Mouse (Mus musculus): ENCODE data around the gene Dlk1.
"Not testable (repeated sequence)": the region's sequence is repeated elsewhere in the genome, so short reads cannot be mapped to it uniquely, and the experiment has no call there.

Gene Dlk1

DNA sequence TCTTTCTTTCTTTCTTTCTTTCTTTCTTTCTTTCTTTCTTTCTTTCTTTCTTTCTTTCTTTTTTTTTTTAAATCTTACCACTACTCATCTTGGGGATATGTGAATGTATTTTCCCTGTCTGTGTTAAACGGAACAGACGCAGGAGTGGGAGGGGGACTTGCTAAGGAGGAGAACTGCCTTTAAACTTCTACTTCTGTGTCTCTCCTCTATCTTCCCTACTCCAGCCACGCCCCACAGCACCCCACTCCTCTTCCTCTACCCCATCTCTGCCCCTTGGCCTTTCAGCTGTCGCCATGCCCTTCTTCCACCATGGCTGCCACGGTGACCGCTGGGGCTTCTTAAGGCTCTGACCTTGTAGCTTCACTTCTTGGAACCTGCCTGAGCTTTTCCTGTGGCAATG is 14.2 kb upstream of the Dlk1 start:
- DNase-seq (ENCODE audit: extremely low spot score, low read depth, low spot score), result no peak

DNA sequence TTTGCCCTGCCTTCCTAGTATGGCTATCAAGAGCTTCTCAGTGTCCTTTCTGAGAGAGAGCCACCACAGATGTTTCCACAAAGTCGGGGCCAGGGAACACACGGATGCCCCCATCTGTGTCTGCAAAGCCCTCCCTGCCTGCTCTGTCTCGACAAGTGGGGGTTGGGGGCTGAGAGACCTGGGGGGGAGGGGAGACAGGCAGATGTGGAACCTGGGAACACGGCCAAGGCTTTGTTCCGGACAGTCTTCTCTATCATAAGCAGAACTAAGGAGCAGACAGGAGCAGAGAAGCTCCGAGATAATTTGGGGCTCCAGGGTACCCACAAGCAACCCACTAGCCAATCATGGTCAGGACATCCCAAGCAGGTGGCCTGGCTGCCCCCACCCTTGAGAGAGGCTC is 12.6 kb upstream of the Dlk1 start:
- DNase-seq (ENCODE audit: extremely low spot score, low read depth, low spot score), result no peak

DNA sequence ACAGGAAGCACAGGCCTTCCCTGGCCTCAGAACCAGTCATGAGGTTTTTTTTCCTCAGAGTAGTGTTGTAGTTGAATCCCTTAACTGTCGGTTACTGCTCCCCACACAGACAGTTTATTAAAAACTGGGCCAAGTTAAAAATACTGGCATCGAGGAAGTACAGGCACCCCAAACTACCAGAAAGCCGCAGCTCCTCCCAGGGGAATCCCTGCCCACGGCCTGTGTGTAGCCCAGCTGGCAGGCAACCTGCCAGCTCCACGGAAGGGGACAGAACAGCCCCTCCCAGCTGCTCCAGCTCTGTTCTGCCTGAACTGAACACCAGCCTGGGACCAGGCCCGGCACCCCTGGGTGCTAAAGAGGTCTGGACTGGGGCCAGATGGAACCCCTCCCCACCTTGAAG is 11.3 kb upstream of the Dlk1 start:
- DNase-seq (ENCODE audit: extremely low spot score, low read depth, low spot score), result no peak

DNA sequence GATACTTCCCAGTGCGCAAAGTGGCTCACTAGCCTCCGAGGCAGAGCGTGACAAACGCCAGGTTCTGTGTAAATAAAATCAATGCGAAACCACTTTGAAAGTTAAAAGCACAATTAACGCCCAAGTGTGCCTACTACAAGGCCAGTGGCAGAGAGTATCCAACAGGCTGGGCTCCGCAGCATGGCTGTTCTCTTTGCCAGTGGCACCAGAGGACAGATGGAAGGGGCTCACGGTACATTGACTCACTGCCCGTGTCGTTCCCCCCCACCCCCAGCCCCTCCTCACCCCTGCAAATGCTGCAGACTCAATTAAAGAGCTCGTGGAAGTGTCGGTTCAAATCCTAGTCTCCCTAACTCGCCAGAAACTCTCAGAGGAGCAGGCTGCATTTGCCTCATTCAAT is 10.5 kb upstream of the Dlk1 start:
- DNase-seq (ENCODE audit: extremely low spot score, low read depth, low spot score), result no peak

DNA sequence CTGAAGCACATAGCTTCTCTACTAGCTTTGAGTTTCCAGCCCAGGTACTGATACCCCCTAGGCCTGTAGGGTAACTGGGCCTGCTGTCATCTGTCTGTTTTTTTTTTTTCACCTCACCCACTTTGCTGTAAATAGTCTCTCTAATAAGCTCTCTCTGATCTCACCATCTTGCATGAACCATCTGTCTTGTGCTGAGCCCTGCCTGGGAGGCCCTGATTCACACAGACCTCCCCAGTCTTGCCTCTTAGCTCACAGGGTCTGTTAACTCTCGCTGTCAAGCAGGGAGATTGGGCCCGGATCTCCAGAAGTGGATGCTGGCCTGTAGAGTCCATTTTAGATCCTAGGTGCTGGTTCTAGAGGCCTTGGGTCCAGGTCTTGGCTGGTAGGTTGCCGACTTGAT is 9.3 kb upstream of the Dlk1 start:
- no peak for DNase-seq (ENCODE audit: extremely low spot score, low read depth, low spot score)

DNA sequence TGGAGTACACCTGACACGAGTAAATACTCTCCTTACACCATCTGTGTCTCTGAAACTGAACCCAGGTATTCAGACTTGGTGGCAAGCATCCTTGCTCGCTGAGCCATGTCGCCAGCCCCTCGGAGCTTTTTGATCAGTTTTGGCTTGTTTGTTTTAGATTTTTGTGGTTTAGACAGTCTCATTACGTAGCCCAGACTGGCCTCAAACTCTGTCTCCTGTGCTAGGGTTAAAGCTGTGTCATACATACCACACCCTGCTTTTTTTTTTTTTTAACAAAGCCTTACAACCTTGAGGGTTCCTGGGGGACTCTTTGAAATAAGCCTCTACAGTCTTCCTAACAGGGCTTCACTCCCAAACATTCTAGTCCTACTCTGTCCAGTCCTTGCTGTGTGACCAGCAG is 7.6 kb upstream of the Dlk1 start:
- DNase-seq (ENCODE audit: extremely low spot score, low read depth, low spot score), result no peak

DNA sequence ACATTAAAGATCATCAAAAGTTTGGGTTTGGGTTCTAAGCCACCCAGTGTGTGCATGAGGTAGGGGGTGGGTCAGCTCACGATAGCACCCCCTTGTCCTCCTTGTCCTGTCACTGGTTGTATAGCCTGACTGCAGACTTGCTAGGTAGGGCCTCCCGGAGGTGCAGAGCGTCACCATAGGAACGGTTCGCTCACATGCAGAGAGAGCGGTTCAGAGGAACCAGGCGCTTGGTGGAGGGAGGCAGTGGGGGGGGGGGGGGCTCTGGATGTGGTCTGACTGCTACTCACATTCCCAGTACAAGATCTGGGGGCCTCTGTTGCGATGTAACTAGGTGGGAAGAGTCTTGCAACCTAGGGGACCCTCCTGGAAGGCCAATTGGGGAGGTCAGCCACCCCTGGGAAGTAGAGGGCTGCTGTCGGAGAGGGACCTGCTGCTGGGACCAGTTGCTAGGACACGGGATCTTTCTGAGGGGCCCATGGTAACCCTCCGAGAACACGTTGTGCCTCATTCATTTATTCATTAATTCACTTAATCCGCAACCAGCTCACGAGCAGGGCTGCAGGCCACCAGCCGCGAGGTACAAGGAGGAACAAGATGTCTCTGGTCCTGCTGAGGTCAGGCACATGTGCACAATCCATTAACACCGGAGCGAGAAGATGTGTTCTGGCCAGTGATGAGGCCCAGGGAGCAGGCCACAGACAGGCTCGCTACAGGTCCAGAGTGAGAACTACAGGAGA is 7.0 kb upstream of the Dlk1 start:
- DNase-seq (ENCODE audit: extremely low spot score, low read depth, low spot score), result no peak

DNA sequence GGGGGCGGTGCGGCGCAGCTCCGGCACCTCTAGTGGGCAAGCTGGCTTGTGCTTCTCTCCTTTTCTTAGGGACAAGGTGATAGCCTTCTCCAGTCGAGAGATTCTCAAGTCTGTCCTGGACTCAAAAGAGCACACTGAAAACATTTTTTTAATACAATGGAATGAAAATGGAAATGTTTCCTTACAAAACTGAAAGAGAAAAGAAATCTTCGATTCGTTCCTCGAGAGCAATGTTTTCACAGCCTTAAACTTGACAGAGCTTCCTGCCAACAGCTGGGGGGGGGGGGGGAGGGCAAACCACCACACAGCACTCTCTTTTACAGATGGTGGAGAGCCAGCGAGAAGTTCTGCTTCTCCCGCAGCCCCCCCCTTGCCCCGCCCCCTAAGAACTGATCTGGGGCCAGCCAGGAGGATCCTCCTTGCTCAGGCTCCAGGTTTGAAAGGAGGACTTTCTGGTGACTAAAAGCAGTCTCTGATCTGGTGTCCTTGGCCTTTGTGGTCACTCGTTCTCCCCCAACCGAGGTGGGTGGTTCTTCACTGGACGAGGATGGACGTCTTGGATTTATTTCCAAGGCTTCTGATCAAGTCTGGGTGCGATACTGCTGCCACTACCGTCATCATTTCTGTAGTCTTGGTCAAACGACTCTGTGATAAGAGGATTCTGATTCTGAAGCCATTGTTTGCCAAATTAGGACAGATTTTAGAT is 6.2 kb upstream of the Dlk1 start:
- DNase-seq (ENCODE audit: extremely low spot score, low read depth, low spot score), result no peak

DNA sequence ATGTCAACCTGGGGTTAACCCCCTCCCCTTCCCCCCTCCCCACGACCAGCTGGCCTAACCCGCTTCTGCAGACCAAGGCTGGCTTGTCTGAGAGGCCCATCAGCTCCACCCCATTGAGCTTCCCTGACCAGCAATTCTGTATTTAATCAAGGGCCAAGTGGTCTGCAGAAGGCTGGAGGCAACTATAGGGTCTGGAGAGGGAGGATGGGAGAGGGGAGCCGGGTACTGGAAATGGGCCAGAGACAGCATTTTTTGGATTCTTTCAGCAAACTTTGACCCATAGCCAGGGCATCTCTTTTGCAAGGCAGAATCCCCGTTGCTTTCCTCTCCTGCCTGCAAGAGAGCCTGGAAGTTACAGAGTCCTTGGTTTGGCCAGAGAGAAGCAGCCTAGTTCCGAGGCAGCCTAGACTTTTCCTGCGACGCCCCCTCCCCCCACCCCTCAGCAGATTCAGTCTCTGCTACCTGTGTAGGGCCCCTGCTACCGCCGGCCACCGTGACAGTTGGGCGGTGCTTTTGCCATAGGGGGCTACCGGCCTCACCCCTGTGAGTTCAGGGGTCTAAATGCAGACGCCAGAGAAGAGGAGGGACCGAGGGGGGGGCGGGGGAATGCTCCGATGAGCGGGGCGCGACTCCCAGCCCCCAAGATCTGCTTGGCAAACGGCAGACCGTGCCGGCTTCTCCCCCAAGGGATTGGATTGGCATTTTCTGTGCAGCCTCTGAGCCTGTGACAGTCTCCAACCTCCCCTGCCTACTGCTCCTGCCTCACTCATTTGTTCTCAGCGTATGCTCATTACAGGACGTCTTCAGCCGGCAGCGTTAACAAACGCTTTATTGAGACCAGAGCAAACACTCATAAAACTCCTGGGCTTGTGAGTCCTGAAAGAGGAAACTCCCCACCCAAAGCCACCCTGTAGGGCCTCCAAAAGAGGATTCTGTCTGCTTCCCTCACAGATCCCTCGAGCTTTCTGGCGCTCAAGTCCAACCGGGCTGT is 2.9 kb upstream of the Dlk1 start:
- no peak for DNase-seq (ENCODE audit: extremely low spot score, low read depth, low spot score)

DNA sequence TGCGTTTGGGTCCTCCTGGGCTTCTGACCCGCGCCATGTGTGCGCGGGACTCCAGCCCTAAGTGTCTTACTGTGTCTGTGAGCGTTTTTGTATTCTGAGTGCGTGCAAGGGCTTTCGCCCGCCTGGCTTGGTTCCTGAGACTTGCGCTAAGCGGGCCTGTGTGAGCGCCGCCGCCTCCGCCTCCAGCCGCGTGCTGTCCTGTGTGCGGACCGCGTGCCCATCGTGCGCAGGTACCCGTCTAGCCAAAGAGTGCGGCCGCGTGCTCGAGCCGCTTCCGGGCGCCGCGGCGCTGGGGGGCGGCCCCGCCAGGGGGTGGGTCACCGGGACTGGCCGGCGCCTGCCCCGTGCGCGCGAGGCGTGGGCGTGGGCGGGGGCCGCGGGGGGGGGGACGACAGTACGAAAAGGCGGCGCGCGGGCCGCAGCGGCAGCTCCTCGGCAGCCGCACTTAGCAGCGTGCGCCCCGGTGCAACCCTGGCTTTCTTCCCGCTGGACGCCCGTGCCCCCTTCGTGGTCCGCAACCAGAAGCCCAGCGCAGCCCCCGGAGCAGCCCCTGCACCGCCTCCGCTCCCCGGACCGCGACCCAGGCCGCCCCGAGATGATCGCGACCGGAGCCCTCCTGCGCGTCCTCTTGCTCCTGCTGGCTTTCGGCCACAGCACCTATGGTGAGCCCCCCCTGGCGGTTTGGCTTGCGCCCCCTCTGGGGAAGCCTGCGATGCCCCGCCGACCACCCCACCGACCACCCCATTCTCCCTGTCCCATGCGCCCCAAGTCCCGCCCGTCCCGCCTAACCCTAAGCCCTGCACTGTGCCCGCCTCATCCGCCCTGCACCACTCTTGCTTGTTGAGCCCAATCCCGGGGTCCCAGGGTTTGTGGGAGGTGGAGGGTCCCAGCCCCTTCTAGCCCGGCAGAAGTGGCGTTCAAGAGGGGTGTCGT is 708 bp downstream of the Dlk1 start:
- DNase-seq (ENCODE audit: extremely low spot score, low read depth, low spot score), result no peak

DNA sequence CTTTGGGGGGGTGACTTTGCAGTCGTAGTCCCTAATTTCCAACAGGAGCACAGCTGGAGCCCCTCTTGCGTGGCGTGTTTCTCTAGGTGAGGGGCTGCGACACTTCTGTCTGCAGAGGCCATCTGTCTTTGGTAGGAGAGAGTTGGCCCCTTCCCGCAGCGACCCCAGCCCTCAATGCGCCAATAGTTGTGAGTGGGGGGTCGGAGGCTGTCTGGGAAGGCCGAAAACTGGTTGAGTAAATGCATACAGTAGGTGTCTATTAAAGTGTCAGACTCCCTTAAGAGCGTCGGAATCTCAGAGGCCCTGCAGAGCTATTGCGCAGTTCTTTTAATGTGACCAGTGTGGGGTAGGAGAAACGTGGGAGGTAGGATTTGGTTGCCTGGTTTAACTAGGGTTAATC is 1.5 kb downstream of the Dlk1 start:
- DNase-seq (ENCODE audit: extremely low spot score, low read depth, low spot score), result no peak

DNA sequence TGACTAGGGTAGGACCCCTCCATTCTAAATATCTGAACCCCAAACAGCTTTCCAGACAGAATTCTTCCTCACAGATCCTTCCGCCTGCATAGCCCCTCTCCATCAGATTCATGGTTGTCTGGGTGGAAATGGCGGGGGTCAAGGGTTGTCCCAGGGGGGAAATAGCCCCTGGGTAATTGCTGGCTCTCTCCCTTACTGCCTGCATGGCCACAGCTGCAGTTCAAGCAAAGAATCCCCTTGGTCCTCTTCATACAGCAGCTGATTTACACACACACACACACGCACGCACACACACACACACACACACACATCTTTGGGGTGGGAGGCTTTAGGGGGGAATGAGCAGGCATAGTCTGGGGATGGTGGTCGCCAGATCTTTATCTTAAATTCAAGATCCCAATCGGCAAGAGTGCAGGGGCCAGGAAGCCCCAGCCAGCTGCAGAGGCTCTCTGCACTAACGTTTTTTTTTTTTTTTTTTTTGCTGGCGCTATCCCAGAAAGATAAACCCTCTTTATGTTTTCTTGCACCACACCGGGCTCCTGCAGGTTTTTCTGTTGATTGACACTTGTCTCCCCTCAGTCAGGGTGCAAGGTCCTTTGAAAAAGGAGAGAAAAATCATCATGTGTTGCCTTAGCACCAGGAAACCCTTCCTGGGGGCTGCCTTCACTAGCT is 4.0 kb downstream of the Dlk1 start:
- DNase-seq (ENCODE audit: extremely low spot score, low read depth, low spot score), result no peak

DNA sequence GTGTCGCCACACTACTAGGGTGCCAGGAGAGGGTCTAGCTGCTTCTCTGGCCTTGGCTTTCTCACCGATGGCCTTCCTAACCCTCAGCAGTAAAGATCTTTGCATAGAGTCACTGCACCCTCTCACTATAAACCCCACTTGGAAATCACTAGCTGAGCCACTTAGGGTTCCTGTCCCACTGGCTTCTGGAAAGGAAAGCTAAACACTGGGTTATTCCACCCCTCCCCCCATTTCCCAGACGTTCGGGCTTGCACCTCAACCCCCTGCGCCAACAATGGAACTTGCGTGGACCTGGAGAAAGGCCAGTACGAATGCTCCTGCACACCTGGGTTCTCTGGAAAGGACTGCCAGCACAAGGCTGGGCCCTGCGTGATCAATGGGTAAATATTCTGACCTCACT is 5.2 kb downstream of the Dlk1 start:
- no peak for DNase-seq (ENCODE audit: extremely low spot score, low read depth, low spot score)

DNA sequence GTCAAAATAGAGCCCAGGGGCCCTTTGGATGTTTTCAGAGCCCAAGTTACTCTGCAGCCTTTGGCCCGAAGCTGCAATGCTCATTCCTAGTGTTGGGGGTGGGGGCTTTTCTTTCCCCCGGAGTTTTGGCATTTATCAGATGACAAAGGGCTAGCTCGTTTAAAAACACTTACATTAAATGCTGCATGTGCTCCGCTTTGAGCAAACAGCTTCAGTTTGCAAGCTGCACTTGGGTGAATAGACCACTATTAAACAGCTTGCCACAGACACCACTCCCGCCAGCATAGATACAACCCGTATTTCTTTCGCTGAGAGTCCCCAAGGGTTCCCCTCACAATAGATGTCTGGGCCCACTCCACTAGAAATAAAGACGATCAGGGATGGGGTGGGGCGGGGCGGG is 6.3 kb downstream of the Dlk1 start:
- no peak for DNase-seq (ENCODE audit: extremely low spot score, low read depth, low spot score)

DNA sequence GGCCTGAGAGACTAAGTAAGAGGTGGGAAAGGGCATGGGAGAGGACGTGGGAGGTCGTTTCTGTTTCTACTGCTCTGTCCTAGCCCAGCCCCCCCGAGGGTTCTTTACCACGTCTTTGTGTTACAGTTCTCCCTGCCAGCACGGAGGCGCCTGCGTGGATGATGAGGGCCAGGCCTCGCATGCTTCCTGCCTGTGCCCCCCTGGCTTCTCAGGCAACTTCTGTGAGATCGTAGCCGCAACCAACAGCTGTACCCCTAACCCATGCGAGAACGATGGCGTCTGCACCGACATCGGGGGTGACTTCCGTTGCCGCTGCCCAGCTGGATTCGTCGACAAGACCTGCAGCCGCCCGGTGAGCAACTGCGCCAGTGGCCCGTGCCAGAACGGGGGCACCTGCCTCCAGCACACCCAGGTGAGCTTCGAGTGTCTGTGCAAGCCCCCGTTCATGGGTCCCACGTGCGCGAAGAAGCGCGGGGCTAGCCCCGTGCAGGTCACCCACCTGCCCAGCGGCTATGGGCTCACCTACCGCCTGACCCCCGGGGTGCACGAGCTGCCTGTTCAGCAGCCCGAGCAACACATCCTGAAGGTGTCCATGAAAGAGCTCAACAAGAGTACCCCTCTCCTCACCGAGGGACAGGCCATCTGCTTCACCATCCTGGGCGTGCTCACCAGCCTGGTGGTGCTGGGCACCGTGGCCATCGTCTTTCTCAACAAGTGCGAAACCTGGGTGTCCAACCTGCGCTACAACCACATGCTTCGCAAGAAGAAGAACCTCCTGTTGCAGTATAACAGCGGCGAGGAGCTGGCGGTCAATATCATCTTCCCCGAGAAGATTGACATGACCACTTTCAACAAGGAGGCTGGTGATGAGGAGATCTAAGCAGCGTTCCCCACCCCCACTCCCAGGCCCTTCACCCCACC is 7.1 kb downstream of the Dlk1 start:
- no peak for DNase-seq (ENCODE audit: extremely low spot score, low read depth, low spot score)

DNA sequence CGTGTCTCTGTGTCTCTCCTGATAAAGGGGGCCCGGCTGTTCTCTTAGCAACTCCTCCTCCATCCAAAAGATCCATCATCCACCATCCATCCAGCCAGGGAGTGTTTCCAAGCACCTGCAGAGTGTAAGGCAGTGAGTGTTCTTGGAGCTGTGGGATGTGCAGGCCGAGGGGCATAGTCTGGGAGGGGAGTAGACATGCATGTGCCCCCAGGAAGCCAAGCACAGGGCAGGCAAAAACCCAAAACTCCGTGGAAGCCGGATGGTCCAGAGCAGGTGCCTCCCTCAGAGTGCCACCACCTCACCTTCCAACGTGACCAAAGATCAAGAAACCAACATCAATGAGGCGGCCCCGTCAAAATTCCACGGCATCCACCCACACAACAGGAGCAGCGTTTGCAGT is 10.0 kb downstream of the Dlk1 start:
- no peak for DNase-seq (ENCODE audit: extremely low spot score, low read depth, low spot score)

DNA sequence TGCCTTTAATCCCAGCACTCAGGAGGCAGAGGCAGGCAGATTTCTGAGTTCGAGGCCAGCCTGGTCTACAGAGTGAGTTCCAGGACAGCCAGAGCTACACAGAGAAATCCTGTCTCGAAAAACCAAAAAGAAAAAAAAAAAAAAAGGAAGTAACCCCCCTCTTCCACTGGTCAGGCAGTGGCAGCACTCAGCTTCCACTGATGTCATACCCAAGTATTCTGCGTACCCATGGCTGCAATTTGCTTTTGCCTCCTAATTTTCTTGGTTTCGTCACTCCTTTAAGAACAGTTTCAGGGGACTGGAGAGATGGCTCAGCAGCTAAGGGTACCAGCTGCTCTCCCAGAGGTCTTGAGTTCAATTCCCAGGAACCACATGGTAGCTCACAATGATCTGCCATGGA is 14.8 kb downstream of the Dlk1 start:
- DNase-seq (ENCODE audit: extremely low spot score, low read depth, low spot score), result not testable (repeated sequence)

DNA sequence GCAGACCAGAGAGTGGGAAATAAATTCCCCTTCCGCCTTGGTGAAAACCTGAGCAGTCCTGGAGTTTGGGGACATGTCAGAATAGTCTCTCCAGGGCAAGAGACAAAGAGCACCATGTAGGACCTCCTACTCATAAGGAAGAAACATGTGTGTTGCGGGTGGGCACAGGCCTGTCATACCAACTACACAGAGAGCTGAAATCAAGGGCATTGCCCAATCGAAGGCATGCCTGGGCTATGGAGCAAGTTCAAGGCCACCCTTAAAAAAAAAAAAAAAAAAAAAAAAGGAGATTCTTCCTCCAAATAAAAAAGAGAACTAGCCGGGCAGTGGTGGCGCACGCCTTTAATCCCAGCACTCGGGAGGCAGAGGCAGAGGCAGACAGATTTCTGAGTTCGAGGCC is 17.2 kb downstream of the Dlk1 start:
- DNase-seq (ENCODE audit: extremely low spot score, low read depth, low spot score), result no peak

DNA sequence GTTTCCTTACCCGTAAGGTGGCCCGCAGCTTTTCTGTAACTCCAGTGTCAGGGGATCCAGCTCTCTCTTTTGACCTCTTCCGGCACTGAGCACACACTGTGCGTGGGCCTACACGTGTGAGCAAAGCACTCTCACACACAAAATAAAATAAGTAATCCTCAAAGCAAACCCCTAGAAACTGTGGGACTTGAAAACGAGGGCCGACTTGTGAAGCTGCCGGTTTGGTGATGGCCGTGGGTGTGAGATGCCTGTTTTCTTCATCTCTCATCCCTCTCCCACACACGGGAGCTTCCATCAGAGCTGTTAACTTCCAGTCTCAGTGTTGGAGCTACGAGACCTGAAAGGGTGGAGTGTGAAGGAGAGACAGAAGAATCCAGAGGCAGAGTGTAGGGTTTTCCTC is 20.0 kb downstream of the Dlk1 start:
- DNase-seq (ENCODE audit: extremely low spot score, low read depth, low spot score), result no peak

All from hindlimb bud, embryonic 11.5 days (tissue).